Mouse (Mus musculus): ENCODE measurements at regions not wholly inside any gene's neighbourhood (a gene's known extent, or its start where the extent isn't known, plus 50 kb on each side); places are given as distances from the start of the nearest gene placed in this dataset.

DNA sequence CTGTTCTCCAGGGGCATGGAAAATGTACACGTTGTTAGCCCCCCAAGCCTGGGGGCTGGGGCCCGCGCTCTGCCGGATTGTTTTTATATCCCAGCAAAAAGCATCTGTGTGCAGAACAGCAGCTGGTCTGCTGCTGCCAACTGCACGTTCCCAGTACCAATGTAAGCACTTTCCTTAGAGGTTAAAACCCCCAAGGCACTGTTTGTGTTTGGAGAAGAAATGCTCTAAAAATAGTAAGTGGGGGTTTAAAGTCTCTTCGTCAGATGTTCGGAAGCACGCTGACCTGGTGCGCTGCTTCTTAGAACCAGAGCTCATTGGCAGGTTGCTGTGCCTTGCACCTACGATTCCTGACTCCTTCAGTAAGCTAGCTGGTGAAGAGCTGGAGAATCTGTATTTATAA lies 111.4 kb upstream of the Adgrf1 start:
- TF ChIP-seq CTCF (IDR thresholded peaks at IDR 0.05; ENCODE audit: insufficient read depth, low read depth, low read length) (no peak), POLR2A (IDR thresholded peaks at IDR 0.05; ENCODE audit: insufficient read depth, low read depth, low read length) (no peak)

Data from olfactory bulb, adult 2 months (tissue).